Mouse (Mus musculus): ENCODE results near the gene Sco2. TPM values are rescaled to one million over a fixed set of nuclear protein-coding genes. Genes with fewer than 3 reads are reported as not detected.

Sco2 gene
- polyA plus RNA-seq, 1 experiment: 22.7 TPM

DNA sequence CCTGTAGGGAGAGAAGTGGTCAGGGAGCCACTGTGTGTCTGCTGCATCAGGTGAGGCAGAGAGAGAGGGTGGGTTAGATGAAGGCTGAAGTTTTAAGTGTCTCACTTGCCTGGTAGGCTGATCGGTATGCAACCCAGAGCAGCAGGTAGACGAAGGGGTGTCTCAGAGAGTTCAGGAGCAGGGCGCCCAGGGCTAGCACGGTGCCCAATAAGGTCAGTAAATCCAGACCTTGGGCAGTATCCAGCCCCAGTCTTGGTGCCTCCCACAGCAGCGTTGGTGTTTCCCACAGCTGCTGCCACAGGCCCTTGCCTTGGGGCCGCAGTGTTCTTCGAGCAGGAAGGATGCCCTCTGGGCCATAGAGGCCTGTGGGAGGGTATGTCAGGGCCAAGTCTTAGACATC lies 19.2 kb downstream of the Sco2 start:
- no peak overlapping the region for H3K27ac ChIP-seq (replicated peaks; ENCODE audit: low read depth, low read length)
- H3K4me1 ChIP-seq (ENCODE audit: control insufficient read depth, insufficient read depth, insufficient read length, low read length): peaks cover 11% of the 10 kb centered on the region
- peak overlapping the region; percentile 88 for H3K4me3 ChIP-seq (ENCODE audit: insufficient read depth, low read depth, low read length)

DNA sequence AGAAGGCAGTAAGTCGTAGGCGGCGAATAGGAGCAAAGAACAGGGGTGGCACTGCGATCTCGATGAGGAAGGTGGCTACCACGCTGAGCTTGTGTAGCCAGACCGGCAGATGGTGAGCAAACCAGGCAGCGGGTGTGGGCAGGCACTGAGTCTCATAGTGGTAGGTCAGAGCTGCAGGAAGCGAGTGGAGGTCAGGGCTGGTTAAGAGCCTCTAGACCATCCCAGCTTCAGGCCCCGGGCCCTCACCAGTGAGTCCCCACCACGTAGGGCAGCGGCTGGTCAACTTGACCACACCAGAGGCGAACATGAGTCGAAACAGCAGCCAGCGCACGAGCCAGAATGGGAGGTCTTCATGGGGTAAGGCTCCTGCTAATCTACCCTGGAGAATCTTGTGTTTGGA lies 19.8 kb downstream of the Sco2 start:
- H3K4me1 ChIP-seq (ENCODE audit: control insufficient read depth, insufficient read depth, insufficient read length, low read length): peaks cover 9% of the 10 kb centered on the region
- no peak overlapping the region for H3K4me3 ChIP-seq (ENCODE audit: insufficient read depth, low read depth, low read length)
- H3K27ac ChIP-seq (replicated peaks; ENCODE audit: low read depth, low read length): no peak overlapping the region

GRCm38 (mm10) chr15:89352795-89353194 lies 20.9 kb downstream of the Sco2 start:
- Histone ChIP-seq H3K4me3 (ENCODE audit: insufficient read depth, low read depth, low read length) (no peak overlapping the region), H3K27ac (replicated peaks; ENCODE audit: low read depth, low read length) (no peak overlapping the region), H3K4me1 (ENCODE audit: control insufficient read depth, insufficient read depth, insufficient read length, low read length) (peaks cover 9% of the 10 kb centered on the region)

GRCm38 (mm10) chr15:89352054-89352453 lies 21.6 kb downstream of the Sco2 start:
- no peak overlapping the region for H3K4me3 ChIP-seq (ENCODE audit: insufficient read depth, low read depth, low read length)
- H3K27ac ChIP-seq (replicated peaks; ENCODE audit: low read depth, low read length): no peak overlapping the region
- peaks cover 9% of the 10 kb centered on the region for H3K4me1 ChIP-seq (ENCODE audit: control insufficient read depth, insufficient read depth, insufficient read length, low read length)

GRCm38 (mm10) chr15:89351302-89351701 lies 22.3 kb downstream of the Sco2 start:
- Histone ChIP-seq H3K27ac (replicated peaks; ENCODE audit: low read depth, low read length) (peak overlapping the region; percentile 59), H3K4me1 (ENCODE audit: control insufficient read depth, insufficient read depth, insufficient read length, low read length) (peaks cover 8% of the 10 kb centered on the region), H3K4me3 (ENCODE audit: insufficient read depth, low read depth, low read length) (no peak overlapping the region)

DNA sequence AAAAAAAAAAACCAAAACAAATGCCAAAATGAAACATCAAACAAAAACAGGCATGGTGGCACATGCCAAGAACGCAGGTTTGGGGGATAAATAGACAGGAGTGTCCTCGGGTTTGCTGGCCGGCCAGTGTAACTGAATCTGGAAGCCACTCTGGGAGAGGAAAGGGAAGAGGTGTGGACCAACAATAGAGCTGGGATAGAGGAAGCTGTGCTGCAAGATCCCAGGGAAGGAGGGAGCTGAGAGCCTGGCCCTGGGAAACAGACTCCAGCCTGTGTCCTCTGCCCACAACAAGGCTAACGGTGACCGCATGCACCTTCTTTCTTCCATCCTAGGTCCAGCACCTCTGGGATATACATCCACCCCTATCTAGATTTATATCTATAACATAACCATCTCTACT lies 23.2 kb downstream of the Sco2 start:
- Histone ChIP-seq H3K4me1 (ENCODE audit: control insufficient read depth, insufficient read depth, insufficient read length, low read length) (peaks cover 6% of the 10 kb centered on the region), H3K4me3 (ENCODE audit: insufficient read depth, low read depth, low read length) (peak overlapping the region; percentile 36), H3K27ac (replicated peaks; ENCODE audit: low read depth, low read length) (peak overlapping the region; percentile 82)

DNA sequence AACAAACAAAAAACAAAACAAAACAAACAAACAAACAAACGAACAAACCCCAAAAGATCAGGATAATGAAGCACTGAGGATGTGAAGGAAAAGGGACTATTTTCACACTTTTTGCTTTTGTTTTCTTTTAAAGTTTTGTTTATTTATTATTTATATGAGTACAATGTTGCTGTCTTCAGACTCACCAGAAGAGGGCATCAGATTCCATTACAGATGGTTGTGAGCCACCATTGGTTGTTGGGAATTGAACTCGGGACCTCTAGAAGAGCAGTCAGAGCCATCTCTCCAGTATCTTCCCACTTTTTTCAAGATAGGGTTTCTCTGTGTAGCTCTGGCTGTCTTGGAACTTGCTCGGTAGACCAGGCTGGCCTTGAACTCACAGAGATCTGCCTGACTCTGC lies 30.3 kb downstream of the Sco2 start:
- H3K27ac ChIP-seq (replicated peaks; ENCODE audit: low read depth, low read length): no peak overlapping the region
- H3K4me1 ChIP-seq (ENCODE audit: control insufficient read depth, insufficient read depth, insufficient read length, low read length): no peaks in the 10 kb centered on the region
- H3K4me3 ChIP-seq (ENCODE audit: insufficient read depth, low read depth, low read length): no peak overlapping the region

- Histone ChIP-seq H3K27ac (replicated peaks; ENCODE audit: low read depth, low read length) (no peak overlapping the region), H3K4me3 (ENCODE audit: insufficient read depth, low read depth, low read length) (no peak overlapping the region), H3K4me1 (ENCODE audit: control insufficient read depth, insufficient read depth, insufficient read length, low read length) (no peaks in the 10 kb centered on the region)
Measured at GRCm38 (mm10) chr15:89341678-89342077, 32.0 kb downstream of the Sco2 start.

DNA sequence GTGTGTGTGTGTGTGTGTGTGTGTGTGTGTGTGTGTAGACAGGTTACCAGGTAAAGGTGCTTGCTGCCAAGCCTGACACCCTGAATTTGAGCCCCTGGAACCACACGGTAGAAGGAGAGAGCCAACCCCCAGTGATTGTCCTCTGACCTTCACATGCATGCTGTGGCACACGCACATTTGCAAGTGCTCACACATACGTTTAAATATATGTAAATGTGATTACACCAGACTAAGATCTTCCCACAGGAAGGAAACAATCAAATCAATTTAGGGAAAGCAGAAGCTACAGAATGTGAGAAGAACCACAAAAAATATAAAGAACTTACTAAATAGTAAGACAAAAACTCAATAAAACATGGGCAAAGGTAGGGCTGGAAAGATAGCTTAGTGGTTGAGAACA lies 33.5 kb downstream of the Sco2 start:
- H3K4me1 ChIP-seq (ENCODE audit: control insufficient read depth, insufficient read depth, insufficient read length, low read length): no peaks in the 10 kb centered on the region
- H3K27ac ChIP-seq (replicated peaks; ENCODE audit: low read depth, low read length): no peak overlapping the region
- H3K4me3 ChIP-seq (ENCODE audit: insufficient read depth, low read depth, low read length): no peak overlapping the region

DNA sequence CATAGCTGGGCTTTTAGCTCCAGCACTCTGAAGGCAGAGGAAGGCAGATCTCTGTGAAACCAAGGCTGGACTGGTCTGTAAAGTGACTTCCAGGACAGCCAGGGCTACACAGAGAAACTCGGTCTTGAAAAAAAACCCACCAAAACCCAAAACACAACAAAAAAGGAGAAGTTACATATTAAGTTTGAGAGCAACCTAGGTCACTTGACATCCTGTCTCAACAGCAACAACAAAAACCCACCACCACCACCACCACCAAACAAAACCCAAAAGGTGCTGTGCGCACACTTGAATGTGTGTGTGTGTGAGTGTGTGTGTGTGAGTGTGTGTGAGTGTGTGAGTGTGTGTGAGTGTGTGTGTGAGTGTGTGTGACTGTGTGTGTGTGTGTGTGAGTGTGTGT lies 34.0 kb downstream of the Sco2 start:
- Histone ChIP-seq H3K27ac (replicated peaks; ENCODE audit: low read depth, low read length) (no peak overlapping the region), H3K4me1 (ENCODE audit: control insufficient read depth, insufficient read depth, insufficient read length, low read length) (no peaks in the 10 kb centered on the region), H3K4me3 (ENCODE audit: insufficient read depth, low read depth, low read length) (no peak overlapping the region)

DNA sequence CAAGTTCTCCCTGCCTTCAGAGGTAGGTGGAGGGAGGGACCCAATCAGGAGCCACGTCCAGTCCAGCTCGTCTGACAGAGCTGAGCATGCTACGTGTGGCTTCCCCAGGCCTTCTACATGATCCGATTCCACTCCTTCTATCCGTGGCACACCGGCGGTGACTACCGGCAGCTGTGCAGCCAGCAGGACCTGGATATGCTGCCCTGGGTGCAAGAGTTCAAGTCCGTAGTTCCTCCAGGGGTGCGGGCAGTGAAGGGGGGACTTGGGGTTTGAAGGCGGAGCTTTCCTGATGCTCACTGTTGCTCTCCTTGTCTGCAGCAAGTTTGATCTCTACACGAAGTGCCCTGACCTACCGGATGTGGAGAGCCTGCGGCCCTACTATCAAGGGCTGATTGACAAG lies 37.2 kb downstream of the Sco2 start:
- Histone ChIP-seq H3K4me1 (ENCODE audit: control insufficient read depth, insufficient read depth, insufficient read length, low read length) (no peaks in the 10 kb centered on the region), H3K4me3 (ENCODE audit: insufficient read depth, low read depth, low read length) (no peak overlapping the region), H3K27ac (replicated peaks; ENCODE audit: low read depth, low read length) (no peak overlapping the region)

DNA sequence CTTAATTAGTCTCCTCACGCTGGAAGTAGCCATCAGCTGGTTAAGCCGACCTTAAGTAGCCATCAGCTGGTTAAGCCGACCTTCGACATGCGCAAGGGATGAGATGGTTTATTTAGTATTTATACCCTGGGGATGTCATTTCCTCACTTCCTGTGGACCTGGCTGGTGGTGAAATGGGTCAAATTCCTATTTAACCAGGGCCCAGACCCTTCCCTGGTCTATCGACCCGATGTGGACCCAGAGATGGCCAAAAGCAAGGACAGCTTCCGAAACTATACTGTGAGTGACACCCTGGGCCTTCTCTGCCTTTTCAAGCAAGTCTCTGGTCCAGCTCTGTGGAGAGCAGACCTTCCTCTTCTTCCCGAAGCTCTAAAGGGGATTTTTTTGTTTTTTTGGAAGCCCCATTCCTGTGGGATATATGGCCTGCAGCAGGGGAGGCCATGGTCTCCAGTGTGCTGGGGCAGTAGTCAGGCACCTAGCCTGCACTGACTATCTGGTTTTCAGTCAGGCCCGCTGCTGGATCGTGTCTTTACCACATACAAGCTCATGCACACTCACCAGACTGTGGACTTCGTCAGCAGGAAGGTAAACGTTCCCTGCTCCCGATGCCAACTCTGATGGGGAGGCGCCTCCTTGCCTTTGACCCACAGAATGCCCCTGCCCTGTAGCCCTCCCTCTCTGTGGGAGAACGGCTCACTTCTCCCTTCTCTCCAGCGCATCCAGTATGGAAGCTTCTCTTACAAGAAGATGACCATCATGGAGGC lies 38.7 kb downstream of the Sco2 start:
- no peak overlapping the region for H3K4me3 ChIP-seq (ENCODE audit: insufficient read depth, low read depth, low read length)
- no peak overlapping the region for H3K27ac ChIP-seq (replicated peaks; ENCODE audit: low read depth, low read length)
- H3K4me1 ChIP-seq (ENCODE audit: control insufficient read depth, insufficient read depth, insufficient read length, low read length): no peaks in the 10 kb centered on the region

DNA sequence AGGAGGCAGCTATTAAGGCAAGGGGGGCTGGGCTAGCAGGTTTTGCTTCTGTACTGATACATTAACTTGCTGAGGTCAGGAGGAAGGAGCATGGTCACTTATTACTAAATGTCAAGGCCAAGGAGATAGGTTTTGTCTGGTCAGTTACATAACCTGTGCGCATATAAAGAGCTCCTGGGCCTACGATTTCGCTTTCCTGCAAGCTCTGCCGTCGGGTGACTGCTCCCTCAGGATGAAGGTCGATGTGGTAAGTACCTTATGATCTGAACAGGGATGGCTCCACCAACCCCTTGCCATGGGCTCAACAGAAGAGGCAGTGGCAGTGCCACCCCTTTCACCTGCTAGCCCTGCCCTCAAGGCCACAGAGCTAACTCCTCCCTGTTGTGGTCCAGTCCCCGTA lies 39.4 kb downstream of the Sco2 start, which contains the start of gene Miox:
Gene Miox, plus strand, starts transcription at position 128 of the 400 bp plus-strand sequence.
- H3K27ac ChIP-seq (replicated peaks; ENCODE audit: low read depth, low read length): no peak within 1 kb of the TSS
- no peaks in the 10 kb centered on the region for H3K4me1 ChIP-seq (ENCODE audit: control insufficient read depth, insufficient read depth, insufficient read length, low read length)
- no peak within 1 kb of the TSS for H3K4me3 ChIP-seq (ENCODE audit: insufficient read depth, low read depth, low read length)

DNA sequence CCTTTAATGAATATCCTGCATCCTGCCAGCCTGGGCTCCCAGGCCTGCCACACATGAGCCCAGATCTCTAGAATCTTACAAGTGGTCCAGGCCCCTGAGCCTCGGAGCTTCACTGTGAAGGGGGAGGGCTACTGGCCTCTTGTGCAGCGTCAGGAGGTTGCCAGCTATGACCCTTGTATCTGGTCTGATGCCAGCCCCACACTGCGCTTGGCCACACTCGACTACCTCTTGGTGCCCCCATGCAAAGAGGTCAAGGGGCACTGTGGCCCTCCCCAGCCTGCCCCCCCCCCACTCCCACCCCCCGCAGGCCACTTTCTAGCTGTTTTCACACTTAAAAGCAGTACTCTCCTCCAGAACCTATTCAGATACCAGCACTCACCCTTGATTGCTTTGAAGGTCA lies 47.2 kb downstream of the Sco2 start:
- H3K4me1 ChIP-seq (ENCODE audit: control insufficient read depth, insufficient read depth, insufficient read length, low read length): no peaks in the 10 kb centered on the region
- no peak overlapping the region for H3K27ac ChIP-seq (replicated peaks; ENCODE audit: low read depth, low read length)
- H3K4me3 ChIP-seq (ENCODE audit: insufficient read depth, low read depth, low read length): no peak overlapping the region

GRCm38 (mm10) chr15:89323656-89324055 lies 50.0 kb downstream of the Sco2 start:
- H3K27ac ChIP-seq (replicated peaks; ENCODE audit: low read depth, low read length): no peak overlapping the region
- no peak overlapping the region for H3K4me3 ChIP-seq (ENCODE audit: insufficient read depth, low read depth, low read length)
- no peaks in the 10 kb centered on the region for H3K4me1 ChIP-seq (ENCODE audit: control insufficient read depth, insufficient read depth, insufficient read length, low read length)

DNA sequence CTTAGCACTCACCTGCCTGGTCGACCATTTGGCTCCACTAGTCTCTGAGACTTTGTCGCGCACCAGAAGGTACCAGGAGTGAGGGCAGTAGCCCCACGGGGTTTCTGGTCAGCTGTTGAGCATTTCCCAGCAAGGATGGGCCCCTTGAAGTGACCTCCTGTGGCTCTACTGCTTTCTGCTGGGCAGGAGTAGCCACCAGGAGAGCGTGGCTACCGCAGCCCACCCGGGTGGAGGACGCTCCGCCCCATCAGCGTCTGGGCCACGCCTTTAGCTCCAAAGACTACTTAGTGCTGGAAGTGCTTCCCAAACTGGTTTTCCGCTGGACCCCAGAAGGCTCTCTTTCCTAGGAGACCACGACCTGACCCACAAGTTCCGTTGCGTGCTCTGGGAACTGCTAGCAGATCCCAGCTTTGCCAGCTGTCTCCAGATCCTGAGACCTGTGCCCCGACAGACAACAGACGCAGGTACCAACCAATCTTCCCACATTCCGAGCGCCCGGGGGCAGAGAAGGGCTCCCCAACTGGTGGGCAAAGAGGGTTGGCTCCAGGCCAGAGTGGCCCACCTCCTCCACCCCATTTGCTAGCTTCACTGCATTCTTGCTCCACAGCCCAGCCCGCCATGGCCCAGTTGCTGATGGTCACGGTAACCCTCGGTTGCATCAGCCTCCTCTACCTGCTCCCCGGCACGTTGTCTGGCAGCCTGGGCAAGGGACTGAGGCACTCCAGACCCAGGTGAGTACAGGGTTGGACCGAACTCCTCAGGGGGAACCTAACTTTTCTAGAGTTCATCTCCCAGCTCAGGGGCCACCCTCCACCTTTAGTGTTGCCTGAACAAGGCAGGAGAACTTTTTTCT lies 50.8 kb downstream of the Sco2 start, which contains the start of gene Adm2:
Gene Adm2, plus strand, starts transcription at position 51 of the 853 bp plus-strand sequence.
- Histone ChIP-seq H3K4me1 (ENCODE audit: control insufficient read depth, insufficient read depth, insufficient read length, low read length) (no peaks in the 10 kb centered on the region), H3K27ac (replicated peaks; ENCODE audit: low read depth, low read length) (no peak within 1 kb of the TSS), H3K4me3 (ENCODE audit: insufficient read depth, low read depth, low read length) (no peak within 1 kb of the TSS)

Data from brown adipose tissue, adult 24 weeks (tissue).